ENCODE assay signal across 16 mouse cellular contexts in genomic region chr16:50572557-50572956, GRCm38 (mm10). TPM values are rescaled to one million over a fixed set of nuclear protein-coding genes. Genes with fewer than 3 reads are reported as not detected.
DNase-seq lines count a peak whose midpoint lies in the region; ATAC-seq and TF ChIP-seq lines count a peak whose summit lies in the region.
"Had no signal": no experiment of that assay in that cellular context is flagged by ENCODE, and none has a peak within 500 bp of the region (broad histone marks: within the 10 kb centered on the region; RNA-seq: fewer than 3 reads in every experiment).

No protein-coding gene starts in this region.

- DNase-seq in layer of hippocampus, adult 11-12 months (ENCODE audit: low spot score): peak; percentile 21
- no peak for DNase-seq in layer of hippocampus, adult 9-10 months (ENCODE audit: low spot score)
- peak; percentile 21 for DNase-seq in embryonic facial prominence, embryonic 11.5 days (ENCODE audit: low spot score)
- peak; percentile 17 to 30 for DNase-seq in layer of hippocampus, adult 8-10 months (ENCODE audit: low spot score in 2 of 2)
- peak; percentile 18 to 38 for DNase-seq in right cerebral cortex, adult 2 months (ENCODE audit: low spot score in 2 of 2)
- no peak for DNase-seq in liver, postnatal 0 days
- DNase-seq in adrenal gland, adult 18-20 months (ENCODE audit: low spot score in 2 of 2): no peak
- DNase-seq: kidney, adult 2 months; lung, adult 2 months had no signal

- H3K4me3 ChIP-seq in embryonic facial prominence, embryonic 11.5 days (ENCODE audit: low read depth, low read length): no peak overlapping the region
- H3K4me3 ChIP-seq in liver, postnatal 0 days (ENCODE audit: low read depth, low read length): no peak overlapping the region
- H3K4me3 ChIP-seq in neural tube, embryonic 15.5 days (replicated peaks): no peak overlapping the region
- H3K4me3 ChIP-seq: hindbrain, embryonic 13.5 days; neural tube, embryonic 12.5 days; stomach, embryonic 15.5 days had no signal

- no peak overlapping the region for H3K4me2 ChIP-seq in embryonic facial prominence, embryonic 11.5 days (ENCODE audit: low read depth, low read length)
- H3K4me2 ChIP-seq in liver, postnatal 0 days (ENCODE audit: low read depth, low read length): no peak overlapping the region
- no peak overlapping the region for H3K4me2 ChIP-seq in neural tube, embryonic 15.5 days
- H3K4me2 ChIP-seq: heart, embryonic 11.5 days; hindbrain, embryonic 13.5 days; midbrain, embryonic 11.5 days; neural tube, embryonic 12.5 days; stomach, embryonic 15.5 days had no signal

- H3K27ac ChIP-seq in embryonic facial prominence, embryonic 11.5 days (replicated peaks; ENCODE audit: low read depth, low read length): no peak overlapping the region
- no peak overlapping the region for H3K27ac ChIP-seq in liver, postnatal 0 days (ENCODE audit: low read depth)
- no peak overlapping the region for H3K27ac ChIP-seq in neural tube, embryonic 15.5 days (replicated peaks)
- H3K27ac ChIP-seq: hindbrain, embryonic 13.5 days; neural tube, embryonic 12.5 days; stomach, embryonic 15.5 days had no signal

- H3K4me1 ChIP-seq in embryonic facial prominence, embryonic 11.5 days (ENCODE audit: control insufficient read depth, insufficient read depth, low read length): no peaks in the 10 kb centered on the region
- no peaks in the 10 kb centered on the region for H3K4me1 ChIP-seq in liver, postnatal 0 days (ENCODE audit: insufficient read depth)
- H3K4me1 ChIP-seq in neural tube, embryonic 15.5 days: no peaks in the 10 kb centered on the region
- H3K4me1 ChIP-seq: hindbrain, embryonic 13.5 days; neural tube, embryonic 12.5 days; stomach, embryonic 15.5 days had no signal

- H3K9me3 ChIP-seq in embryonic facial prominence, embryonic 11.5 days (replicated peaks; ENCODE audit: control insufficient read depth, low read length): no peaks in the 10 kb centered on the region
- no peaks in the 10 kb centered on the region for H3K9me3 ChIP-seq in liver, postnatal 0 days (ENCODE audit: low read length)
- H3K9me3 ChIP-seq in neural tube, embryonic 15.5 days (replicated peaks): no peaks in the 10 kb centered on the region
- H3K9me3 ChIP-seq: hindbrain, embryonic 13.5 days; neural tube, embryonic 12.5 days; stomach, embryonic 15.5 days had no signal

- TF ChIP-seq EP300 in liver, postnatal 0 days (IDR thresholded peaks at IDR 0.05; ENCODE audit: low read depth): no peak

- TF ChIP-seq CTCF in liver, postnatal 0 days (IDR thresholded peaks at IDR 0.05; ENCODE audit: low read depth): no peak

- H3K27me3 ChIP-seq in embryonic facial prominence, embryonic 11.5 days (ENCODE audit: control insufficient read depth, insufficient read depth, low read length): no peaks in the 10 kb centered on the region
- H3K27me3 ChIP-seq in liver, postnatal 0 days (ENCODE audit: insufficient read depth, low read length): no peaks in the 10 kb centered on the region
- H3K27me3 ChIP-seq in neural tube, embryonic 15.5 days (replicated peaks): no peaks in the 10 kb centered on the region
- H3K27me3 ChIP-seq: hindbrain, embryonic 13.5 days; neural tube, embryonic 12.5 days; stomach, embryonic 15.5 days had no signal

- no peak; the same call in 1 of the 2 replicates for ATAC-seq in embryonic facial prominence, embryonic 11.5 days (replicated peaks; ENCODE audit: insufficient number of reproducible peaks, low FRiP score, low TSS enrichment, low read depth)
- no peak for ATAC-seq in liver, postnatal 0 days
- no peak for ATAC-seq in neural tube, embryonic 15.5 days (ENCODE audit: low FRiP score)

- H3K36me3 ChIP-seq in embryonic facial prominence, embryonic 11.5 days (replicated peaks; ENCODE audit: control insufficient read depth, insufficient read depth, low read depth, low read length): no peaks in the 10 kb centered on the region
- no peaks in the 10 kb centered on the region for H3K36me3 ChIP-seq in liver, postnatal 0 days (replicated peaks; ENCODE audit: insufficient read depth, low read length)
- no peaks in the 10 kb centered on the region for H3K36me3 ChIP-seq in neural tube, embryonic 15.5 days
- H3K36me3 ChIP-seq: hindbrain, embryonic 13.5 days; neural tube, embryonic 12.5 days; stomach, embryonic 15.5 days had no signal

- 62% methylated on average over 11 of the region's 13 CpGs for WGBS in embryonic facial prominence, embryonic 11.5 days
- 77% methylated on average over 13 of the region's 13 CpGs for WGBS in liver, postnatal 0 days (ENCODE audit: insufficient replicate concordance)
- 71% methylated on average over 13 of the region's 13 CpGs for WGBS in neural tube, embryonic 15.5 days

- no peak overlapping the region for H3K9ac ChIP-seq in embryonic facial prominence, embryonic 11.5 days (replicated peaks; ENCODE audit: low read length)
- no peak overlapping the region for H3K9ac ChIP-seq in liver, postnatal 0 days (replicated peaks)
- no peak overlapping the region for H3K9ac ChIP-seq in neural tube, embryonic 15.5 days (replicated peaks)
- H3K9ac ChIP-seq: hindbrain, embryonic 13.5 days; neural tube, embryonic 12.5 days; stomach, embryonic 15.5 days had no signal

RNA-seq across cellular contexts. Expression of gene Ccdc54, which starts 18.4 kb away (rescaled TPM):
- polyA plus RNA-seq in embryonic facial prominence, embryonic 11.5 days (2014; fragmentation: Nextera tagmentation; extraction: Ambion mirVana): not detected in 2 replicates
- not detected for total RNA-seq in layer of hippocampus, adult 8-10 months (2022)
- not detected in 2 replicates for polyA plus RNA-seq in liver, postnatal 0 days (2015; fragmentation: Nextera tagmentation; extraction: Ambion mirVana)
- not detected for total RNA-seq in adrenal gland, adult 18-20 months (2021)
- polyA plus RNA-seq in neural tube, embryonic 15.5 days (2015; fragmentation: Nextera tagmentation; extraction: Ambion mirVana): not detected in 2 replicates
- total RNA-seq: left cerebral cortex, adult 18-20 months had no signal
- polyA plus RNA-seq: heart, embryonic 11.5 days; hindbrain, embryonic 13.5 days; kidney, adult 2 months; lung, adult 2 months; midbrain, embryonic 11.5 days; neural tube, embryonic 12.5 days; stomach, embryonic 15.5 days had no signal

Comparison
In these comparisons a context has a peak if more than half of its experiments do, and no peak if none do; other contexts are left out.
1. DNase-seq: peak in layer of hippocampus, adult 11-12 months (single experiment), embryonic facial prominence, embryonic 11.5 days (single experiment), layer of hippocampus, adult 8-10 months (2 of 2) and right cerebral cortex, adult 2 months (2 of 2); none in layer of hippocampus, adult 9-10 months (single experiment), liver, postnatal 0 days (single experiment) and adrenal gland, adult 18-20 months (0 of 2).